Mouse (Mus musculus): ENCODE measurements around the gene Notch2. TPM values are rescaled to one million over a fixed set of nuclear protein-coding genes. Genes with fewer than 3 reads are reported as not detected.

Gene Notch2
- total and polyA plus RNA-seq, 3 experiments = 3.3 to 11.3 (median 11.1) TPM

- no peak overlapping the region for H3K4me2 ChIP-seq (ENCODE audit: insufficient read depth, low read depth, poor library complexity, severe bottlenecking)
These were observed 30.3 kb downstream of the Notch2 start for GRCm38 (mm10) chr3:98043669-98044068.

GRCm38 (mm10) chr3:98044768-98045368 is 31.5 kb downstream of the Notch2 start:
- no peak overlapping the region for H3K4me2 ChIP-seq (ENCODE audit: insufficient read depth, low read depth, poor library complexity, severe bottlenecking)
- no peak overlapping the region for H3K4me3 ChIP-seq (replicated peaks in 1 of 3; ENCODE audit: low read depth in 2 of 3, low read length in 2 of 3, poor library complexity in 1 of 3)
- dilution Hi-C loops (cut with MboI; ENCODE audit: extremely low pct_ligation_motif_present, extremely low pct_unique_long_range_greater_than_20kb, low sequenced_read_pairs) = no loop called here
- no peak overlapping the region for H3K27ac ChIP-seq (ENCODE audit: insufficient read depth, low read depth)
- no peak for TF ChIP-seq NELFE (IDR thresholded peaks at IDR 0.05; ENCODE audit: low read depth, low read length)
- no peak for TF ChIP-seq TCF12 (IDR thresholded peaks at IDR 0.05; ENCODE audit: low read depth, low read length)
- TF ChIP-seq ZKSCAN1 (IDR thresholded peaks at IDR 0.05; ENCODE audit: borderline replicate concordance, low read depth, low read length) = no peak
- TF ChIP-seq USF2 (conservative IDR thresholded peaks at IDR 0.05; ENCODE audit: low read depth, low read length) = no peak
- TF ChIP-seq RCOR1 (conservative IDR thresholded peaks at IDR 0.05; ENCODE audit: low read depth, low read length) = no peak
- TF ChIP-seq UBTF (IDR thresholded peaks at IDR 0.05; ENCODE audit: low read depth, low read length) = no peak
- no peak for TF ChIP-seq E2F4 (IDR thresholded peaks at IDR 0.05; ENCODE audit: insufficient replicate concordance, low read depth, low read length)
- TF ChIP-seq USF1 (IDR thresholded peaks at IDR 0.05; ENCODE audit: low read depth, low read length) = no peak
- TF ChIP-seq ELF1 (IDR thresholded peaks at IDR 0.05; ENCODE audit: low read depth, low read length) = no peak
- peaks cover 6% of the 10 kb centered on the region for H3K9me3 ChIP-seq (replicated peaks; ENCODE audit: low read length)
- DNase-seq (ENCODE audit: extremely low read depth) = no peak
- peaks cover 0 to 71% of the 10 kb centered on the region in 2 experiments; a peak in 2 of 4 replicates for H3K4me1 ChIP-seq (ENCODE audit: control insufficient read depth in 1 of 2, insufficient read depth in 2 of 2)
- H3K79me2 ChIP-seq (replicated peaks; ENCODE audit: control insufficient read depth, extremely low read depth, insufficient read depth, poor library complexity, severe bottlenecking) = no peaks in the 10 kb centered on the region; the same call in 1 of the 2 replicates
- H3K9ac ChIP-seq (ENCODE audit: insufficient read depth, low read depth) = no peak overlapping the region
- H3K27me3 ChIP-seq (replicated peaks) = no peaks in the 10 kb centered on the region
- in situ Hi-C loops (cut with MboI; ENCODE audit: low pct_ligation_motif_present, low pct_unique_long_range_greater_than_20kb, low sequenced_read_pairs) = no loop called here
- H3K36me3 ChIP-seq (replicated peaks in 1 of 2; ENCODE audit: control insufficient read depth in 1 of 2, insufficient read depth in 1 of 2, low read length in 1 of 2) = peaks cover 0 to 18% of the 10 kb centered on the region in 2 experiments

More at GRCm38 (mm10) chr3:98043669-98044068, 30.3 kb downstream of the Notch2 start:
- Histone ChIP-seq H3K9me3 (replicated peaks; ENCODE audit: low read length) (peaks cover 6% of the 10 kb centered on the region), H3K79me2 (replicated peaks; ENCODE audit: control insufficient read depth, extremely low read depth, insufficient read depth, poor library complexity, severe bottlenecking) (no peaks in the 10 kb centered on the region; the same call in 1 of the 2 replicates), H3K27me3 (replicated peaks) (no peaks in the 10 kb centered on the region), H3K4me3 (replicated peaks in 1 of 3; ENCODE audit: low read depth in 2 of 3, low read length in 2 of 3, poor library complexity in 1 of 3) (no peak overlapping the region), H3K9ac (ENCODE audit: insufficient read depth, low read depth) (no peak overlapping the region), H3K36me3 (replicated peaks in 1 of 2; ENCODE audit: control insufficient read depth in 1 of 2, insufficient read depth in 1 of 2, low read length in 1 of 2) (peaks cover 0 to 22% of the 10 kb centered on the region in 2 experiments), H3K27ac (ENCODE audit: insufficient read depth, low read depth) (no peak overlapping the region), H3K4me1 (ENCODE audit: control insufficient read depth in 1 of 2, insufficient read depth in 2 of 2) (peaks cover 0 to 62% of the 10 kb centered on the region in 2 experiments; a peak in 2 of 4 replicates)
- dilution Hi-C loops (cut with MboI; ENCODE audit: extremely low pct_ligation_motif_present, extremely low pct_unique_long_range_greater_than_20kb, low sequenced_read_pairs) = no loop called here
- no peak for TF ChIP-seq MYC (IDR thresholded peaks at IDR 0.05; ENCODE audit: low read depth, low read length)
- no peak for TF ChIP-seq MXI1 (IDR thresholded peaks at IDR 0.05; ENCODE audit: low read depth, low read length)
- TF ChIP-seq TBP (conservative IDR thresholded peaks at IDR 0.05; ENCODE audit: low read depth, low read length) = no peak
- TF ChIP-seq NRF1 (IDR thresholded peaks at IDR 0.05; ENCODE audit: low read depth, low read length) = no peak
- no peak for TF ChIP-seq USF2 (conservative IDR thresholded peaks at IDR 0.05; ENCODE audit: low read depth, low read length)
- TF ChIP-seq ELF1 (IDR thresholded peaks at IDR 0.05; ENCODE audit: low read depth, low read length) = no peak
- no peak for TF ChIP-seq ZNF384 (IDR thresholded peaks at IDR 0.05; ENCODE audit: low read depth, low read length)
- no peak for TF ChIP-seq KAT2A (IDR thresholded peaks at IDR 0.05; ENCODE audit: insufficient replicate concordance, low read length)
- no peak for TF ChIP-seq GABPA (IDR thresholded peaks at IDR 0.05; ENCODE audit: insufficient replicate concordance, low read depth, low read length)
- TF ChIP-seq MEF2A (IDR thresholded peaks at IDR 0.05; ENCODE audit: borderline replicate concordance, low read depth, low read length) = no peak
- no peak for TF ChIP-seq ZKSCAN1 (IDR thresholded peaks at IDR 0.05; ENCODE audit: borderline replicate concordance, low read depth, low read length)
- TF ChIP-seq CHD1 (IDR thresholded peaks at IDR 0.05; ENCODE audit: low read depth, low read length) = no peak
- TF ChIP-seq MAX (IDR thresholded peaks at IDR 0.05; ENCODE audit: low read length) = no peak
- no peak for TF ChIP-seq RCOR1 (conservative IDR thresholded peaks at IDR 0.05; ENCODE audit: low read depth, low read length)
- TF ChIP-seq MAFK (IDR thresholded peaks at IDR 0.05; ENCODE audit: insufficient replicate concordance, low read length) = no peak
- TF ChIP-seq ETS1 (conservative IDR thresholded peaks at IDR 0.05; ENCODE audit: low read depth, low read length) = no peak
- no peak for TF ChIP-seq SIN3A (IDR thresholded peaks at IDR 0.05; ENCODE audit: low read length)
- TF ChIP-seq USF1 (IDR thresholded peaks at IDR 0.05; ENCODE audit: low read depth, low read length) = no peak
- no peak for DNase-seq (ENCODE audit: extremely low read depth)
- in situ Hi-C loops (cut with MboI; ENCODE audit: low pct_ligation_motif_present, low pct_unique_long_range_greater_than_20kb, low sequenced_read_pairs) = no loop called here

Data from CH12.LX (cell line).